Mouse (Mus musculus) kidney, embryonic 14.5 days (tissue): Measurements from ENCODE around the gene Atrnl1. TPM values are rescaled to one million over a fixed set of nuclear protein-coding genes. Genes with fewer than 3 reads are reported as not detected.
A peak's percentile ranks its signal among the peaks of the same experiment; 100 is the strongest.

Experiments
- ATAC-seq: fragments of 200-750 bp; cut with Nextera tagmentation; 2 replicates; pipeline ENCODE4 v1.8.0; 2017; ENCODE audit warnings: moderate number of reproducible peaks, mild to moderate bottlenecking, moderate TSS enrichment, moderate library complexity; ENCODE audit not compliant: low FRiP score, low TSS enrichment
- H3K27ac ChIP-seq: fragments of 300-500 bp; sonication (generic); 2 replicates; pipeline ENCODE4 v1.5.1; 2014; ENCODE audit warnings: low read depth, mild to moderate bottlenecking, low read length, moderate library complexity, mixed read lengths
- H3K27me3 ChIP-seq: fragments of 300-500 bp; sonication (generic); 2 replicates; pipeline ENCODE4 v1.6.1; 2014; ENCODE audit warnings: mild to moderate bottlenecking, low read length; ENCODE audit not compliant: control insufficient read depth, insufficient read depth
- H3K36me3 ChIP-seq: fragments of 300-500 bp; sonication (generic); 2 replicates; pipeline ENCODE4 v1.6.1; 2014; ENCODE audit warnings: low read length, mixed read lengths; ENCODE audit not compliant: control insufficient read depth, insufficient read depth
- H3K4me1 ChIP-seq: fragments of 300-500 bp; sonication (generic); 2 replicates; pipeline ENCODE4 v1.6.1; 2014; ENCODE audit warnings: low read length, mixed read lengths; ENCODE audit not compliant: control insufficient read depth, insufficient read depth
- H3K4me2 ChIP-seq: fragments of 300-500 bp; sonication (generic); replicated peaks from 2 replicates; pipeline ENCODE4 v1.6.1; 2014; ENCODE audit warnings: low read depth, mild to moderate bottlenecking, low read length
- H3K4me3 ChIP-seq: fragments of 300-500 bp; sonication (generic); 2 replicates; pipeline ENCODE4 v1.5.1; 2014; ENCODE audit warnings: mild to moderate bottlenecking, low read length
- H3K9ac ChIP-seq: fragments of 300-500 bp; sonication (generic); 2 replicates; pipeline ENCODE4 v1.6.1; 2014; ENCODE audit warnings: low read depth, mild to moderate bottlenecking, low read length, moderate library complexity
- H3K9me3 ChIP-seq: fragments of 300-500 bp; sonication (generic); 2 replicates; pipeline ENCODE4 v1.6.1; 2016; ENCODE audit warnings: low read length; ENCODE audit not compliant: control insufficient read depth
- WGBS: fragments of 180-500 bp; shearing (Covaris S2); extraction: QIAGEN DNeasy Blood & Tissue Kit; methylation state at CpG from one replicate; pipeline ENCODE4 v1.1.7; 2014; 5-methylcytosine and 5-hydroxymethylcytosine counted together
- polyA plus RNA-seq: library from polyadenylated mRNA; unstranded; fragments of >200 nt; fragmentation: Nextera tagmentation; extraction: Ambion mirVana; gene quantifications from 2 replicates; pipeline ENCODE4 v1.2.1, GENCODE M21; 2014

The Atrnl1 gene
- polyA plus RNA-seq, 1 experiment from 2014 or later = 10.5 TPM

- H3K27me3 ChIP-seq = no peaks in the 10 kb centered on the region
- no peak overlapping the region for H3K9ac ChIP-seq
- H3K4me3 ChIP-seq = no peak overlapping the region
- no peaks in the 10 kb centered on the region for H3K9me3 ChIP-seq
- no peak overlapping the region for H3K27ac ChIP-seq
- ATAC-seq = no peak
- 97% methylated on average over 19 of the region's 19 CpGs for WGBS
- no peaks in the 10 kb centered on the region for H3K36me3 ChIP-seq
- H3K4me2 ChIP-seq = no peak overlapping the region
- no peaks in the 10 kb centered on the region for H3K4me1 ChIP-seq
Observed at GRCm38 (mm10) chr19:58082751-58083150, 471.9 kb downstream of the Atrnl1 start.

GRCm38 (mm10) chr19:58084826-58085225 is 474.0 kb downstream of the Atrnl1 start:
- Histone ChIP-seq H3K36me3 (no peaks in the 10 kb centered on the region), H3K4me3 (no peak overlapping the region), H3K27me3 (no peaks in the 10 kb centered on the region), H3K4me1 (no peaks in the 10 kb centered on the region; the same call in 1 of the 2 replicates), H3K4me2 (no peak overlapping the region), H3K27ac (no peak overlapping the region), H3K9me3 (no peaks in the 10 kb centered on the region), H3K9ac (no peak overlapping the region)
- ATAC-seq = no peak
- WGBS = 90% methylated on average over 14 of the region's 14 CpGs

- no peak overlapping the region for H3K27ac ChIP-seq
- H3K4me2 ChIP-seq = no peak overlapping the region
- 90% methylated on average over 8 of the region's 8 CpGs for WGBS
- H3K9ac ChIP-seq = no peak overlapping the region
- H3K36me3 ChIP-seq = no peaks in the 10 kb centered on the region
- H3K9me3 ChIP-seq = no peaks in the 10 kb centered on the region
- no peaks in the 10 kb centered on the region; the same call in 1 of the 2 replicates for H3K4me1 ChIP-seq
- no peak for ATAC-seq
- no peak overlapping the region for H3K4me3 ChIP-seq
- H3K27me3 ChIP-seq = no peaks in the 10 kb centered on the region
Observed at GRCm38 (mm10) chr19:58086734-58087133, 475.9 kb downstream of the Atrnl1 start.

GRCm38 (mm10) chr19:58087901-58088300 is 477.1 kb downstream of the Atrnl1 start:
- H3K36me3 ChIP-seq = no peaks in the 10 kb centered on the region

GRCm38 (mm10) chr19:58088433-58088832 is 477.6 kb downstream of the Atrnl1 start:
- no peaks in the 10 kb centered on the region; the same call in 1 of the 2 replicates for H3K4me1 ChIP-seq
- ATAC-seq = peak; percentile 80
- WGBS = 30% methylated on average over 7 of the region's 7 CpGs
- H3K4me2 ChIP-seq = no peak overlapping the region
- H3K27me3 ChIP-seq = no peaks in the 10 kb centered on the region
- no peak overlapping the region for H3K4me3 ChIP-seq
- H3K9ac ChIP-seq = no peak overlapping the region
- H3K9me3 ChIP-seq = no peaks in the 10 kb centered on the region
- H3K27ac ChIP-seq = no peak overlapping the region
- H3K36me3 ChIP-seq = no peaks in the 10 kb centered on the region

More at GRCm38 (mm10) chr19:58087901-58088300, 477.1 kb downstream of the Atrnl1 start:
- H3K4me2 ChIP-seq = no peak overlapping the region
- H3K9ac ChIP-seq = no peak overlapping the region
- H3K9me3 ChIP-seq = no peaks in the 10 kb centered on the region
- no peak overlapping the region for H3K4me3 ChIP-seq
- H3K4me1 ChIP-seq = no peaks in the 10 kb centered on the region; the same call in 1 of the 2 replicates
- no peaks in the 10 kb centered on the region for H3K27me3 ChIP-seq
- 79% methylated on average over 1 of the region's 1 CpGs for WGBS
- ATAC-seq = no peak; the same call in 1 of the 2 replicates
- no peak overlapping the region for H3K27ac ChIP-seq

GRCm38 (mm10) chr19:58091911-58092310 is 481.1 kb downstream of the Atrnl1 start:
- no peaks in the 10 kb centered on the region for H3K36me3 ChIP-seq
- H3K27me3 ChIP-seq = no peaks in the 10 kb centered on the region
- H3K4me1 ChIP-seq = peaks cover 10% of the 10 kb centered on the region
- no peak overlapping the region for H3K9ac ChIP-seq
- no peak overlapping the region for H3K4me2 ChIP-seq
- 95% methylated on average over 16 of the region's 16 CpGs for WGBS
- H3K9me3 ChIP-seq = no peaks in the 10 kb centered on the region
- no peak for ATAC-seq
- H3K27ac ChIP-seq = no peak overlapping the region
- H3K4me3 ChIP-seq = no peak overlapping the region

GRCm38 (mm10) chr19:58094781-58095543 is 484.1 kb downstream of the Atrnl1 start:
- no peaks in the 10 kb centered on the region for H3K9me3 ChIP-seq
- WGBS = 13% methylated on average over 14 of the region's 14 CpGs
- H3K36me3 ChIP-seq = no peaks in the 10 kb centered on the region
- no peak overlapping the region for H3K27ac ChIP-seq
- no peak overlapping the region for H3K4me2 ChIP-seq
- no peak overlapping the region for H3K9ac ChIP-seq
- H3K4me1 ChIP-seq = peaks cover 10% of the 10 kb centered on the region
- 0 out of 2 replicates have a peak, but pooled peaks have one; percentile 68 for ATAC-seq
- no peak overlapping the region for H3K4me3 ChIP-seq
- H3K27me3 ChIP-seq = no peaks in the 10 kb centered on the region

- 65% methylated on average over 7 of the region's 7 CpGs for WGBS
- H3K27ac ChIP-seq = no peak overlapping the region
- no peak overlapping the region for H3K4me2 ChIP-seq
Observed at GRCm38 (mm10) chr19:58095776-58096175, 484.9 kb downstream of the Atrnl1 start.

GRCm38 (mm10) chr19:58097195-58097594 is 486.4 kb downstream of the Atrnl1 start:
- no peak overlapping the region for H3K4me3 ChIP-seq
- H3K27ac ChIP-seq = no peak overlapping the region
- WGBS = 93% methylated on average over 2 of the region's 2 CpGs
- H3K27me3 ChIP-seq = no peaks in the 10 kb centered on the region
- peaks cover 10% of the 10 kb centered on the region for H3K4me1 ChIP-seq
- no peak overlapping the region for H3K4me2 ChIP-seq
- no peak overlapping the region for H3K9ac ChIP-seq
- no peaks in the 10 kb centered on the region for H3K36me3 ChIP-seq
- no peaks in the 10 kb centered on the region for H3K9me3 ChIP-seq
- no peak for ATAC-seq

More at GRCm38 (mm10) chr19:58095776-58096175, 484.9 kb downstream of the Atrnl1 start:
- ATAC-seq = no peak
- no peak overlapping the region for H3K9ac ChIP-seq
- H3K9me3 ChIP-seq = no peaks in the 10 kb centered on the region
- no peak overlapping the region for H3K4me3 ChIP-seq
- peaks cover 10% of the 10 kb centered on the region for H3K4me1 ChIP-seq
- no peaks in the 10 kb centered on the region for H3K36me3 ChIP-seq
- H3K27me3 ChIP-seq = no peaks in the 10 kb centered on the region
